23 mouse cellular contexts compared by ENCODE assay signal in the genomic region with DNA sequence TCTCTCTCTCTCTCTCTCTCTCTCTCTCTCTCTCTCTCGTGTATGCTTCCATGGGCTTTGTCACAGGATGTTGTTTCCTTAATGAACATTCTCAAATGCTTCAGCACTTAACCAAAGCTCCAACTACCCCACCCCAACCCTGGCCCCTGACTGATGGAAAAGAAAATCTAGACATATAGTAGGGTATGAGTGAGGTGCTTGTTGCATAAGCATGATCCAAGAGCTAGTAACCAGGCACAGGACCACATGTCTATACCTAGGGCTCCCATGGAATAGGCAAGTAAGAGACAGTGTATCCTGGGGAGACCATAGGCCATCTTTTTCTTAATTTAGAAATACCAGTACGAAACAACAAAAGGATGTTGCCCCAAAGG.
DNase-seq lines count a peak whose midpoint lies in the region; ATAC-seq and TF ChIP-seq lines count a peak whose summit lies in the region.
"Had no signal": no experiment of that assay in that cellular context is flagged by ENCODE, and none has a peak within 500 bp of the region (broad histone marks: within the 10 kb centered on the region; RNA-seq: fewer than 3 reads in every experiment).

No protein-coding gene starts in this region.

- WGBS in forebrain, postnatal 0 days, result 44% methylated on average over 2 of the region's 2 CpGs
- WGBS in forebrain, embryonic 14.5 days, result 48% methylated on average over 2 of the region's 2 CpGs
- 38% methylated on average over 2 of the region's 2 CpGs for WGBS in hindbrain, embryonic 14.5 days
- WGBS in hindbrain, postnatal 0 days, result 53% methylated on average over 2 of the region's 2 CpGs
- WGBS in midbrain, embryonic 16.5 days, result 48% methylated on average over 2 of the region's 2 CpGs
- 65% methylated on average over 2 of the region's 2 CpGs for WGBS in midbrain, embryonic 10.5 days
- WGBS in neural tube, embryonic 14.5 days, result 47% methylated on average over 2 of the region's 2 CpGs

- no peak for DNase-seq in forebrain, postnatal 0 days
- no peak for DNase-seq in forebrain, embryonic 14.5 days (ENCODE audit: low spot score)
- no peak for DNase-seq in hindbrain, embryonic 14.5 days (ENCODE audit: low spot score)
- DNase-seq in hindbrain, postnatal 0 days (ENCODE audit: low spot score), result no peak
- DNase-seq in midbrain, embryonic 10.5 days (ENCODE audit: low spot score), result no peak
- DNase-seq in neural tube, embryonic 10.5 days (ENCODE audit: extremely low spot score, low spot score), result no peak
- DNase-seq: adrenal gland, adult 8-10 months; adrenal gland, postnatal 25 days; cerebellum, adult 11-12 months; cerebellum, adult 8-10 months; cerebellum, postnatal 10 days; cerebellum, postnatal 36 days; gastrocnemius, adult 2 months; gastrocnemius, postnatal 14 days; heart, adult 11 months had no signal

- H3K4me2 ChIP-seq in forebrain, postnatal 0 days (ENCODE audit: low read depth), result no peak overlapping the region
- H3K4me2 ChIP-seq in forebrain, embryonic 14.5 days (ENCODE audit: low read length), result no peak overlapping the region
- H3K4me2 ChIP-seq in hindbrain, embryonic 14.5 days (replicated peaks), result no peak overlapping the region
- H3K4me2 ChIP-seq in hindbrain, postnatal 0 days (ENCODE audit: low read depth, low read length), result no peak overlapping the region
- H3K4me2 ChIP-seq in midbrain, embryonic 16.5 days (ENCODE audit: low read length), result no peak overlapping the region
- no peak overlapping the region for H3K4me2 ChIP-seq in neural tube, embryonic 14.5 days (ENCODE audit: low read depth, low read length)
- H3K4me2 ChIP-seq: embryonic facial prominence, embryonic 13.5 days; forebrain, embryonic 12.5 days; heart, embryonic 11.5 days had no signal

- no peak for TF ChIP-seq CTCF in forebrain, postnatal 0 days (IDR thresholded peaks at IDR 0.05; ENCODE audit: low read depth)
- no peak for TF ChIP-seq CTCF in hindbrain, postnatal 0 days (IDR thresholded peaks at IDR 0.05; ENCODE audit: low read depth)

- H3K9ac ChIP-seq in forebrain, postnatal 0 days, result no peak overlapping the region
- H3K9ac ChIP-seq in forebrain, embryonic 14.5 days (ENCODE audit: low read length), result no peak overlapping the region
- H3K9ac ChIP-seq in hindbrain, embryonic 14.5 days, result no peak overlapping the region
- no peak overlapping the region for H3K9ac ChIP-seq in hindbrain, postnatal 0 days (replicated peaks; ENCODE audit: low read length)
- H3K9ac ChIP-seq in midbrain, embryonic 16.5 days (ENCODE audit: low read depth, low read length), result no peak overlapping the region
- H3K9ac ChIP-seq in neural tube, embryonic 14.5 days (replicated peaks; ENCODE audit: low read depth, low read length), result no peak overlapping the region
- H3K9ac ChIP-seq: embryonic facial prominence, embryonic 13.5 days; forebrain, embryonic 12.5 days had no signal

- no peak overlapping the region for H3K4me3 ChIP-seq in forebrain, postnatal 0 days (ENCODE audit: low read depth, low read length)
- H3K4me3 ChIP-seq in forebrain, embryonic 14.5 days (ENCODE audit: low read depth, low read length), result no peak overlapping the region
- H3K4me3 ChIP-seq in hindbrain, embryonic 14.5 days (replicated peaks; ENCODE audit: low read length), result no peak overlapping the region
- no peak overlapping the region for H3K4me3 ChIP-seq in hindbrain, postnatal 0 days (ENCODE audit: low read length)
- H3K4me3 ChIP-seq in midbrain, embryonic 16.5 days (ENCODE audit: low read depth, low read length), result no peak overlapping the region
- no peak overlapping the region for H3K4me3 ChIP-seq in midbrain, embryonic 10.5 days
- no peak overlapping the region for H3K4me3 ChIP-seq in neural tube, embryonic 14.5 days (ENCODE audit: low read depth, low read length)
- H3K4me3 ChIP-seq: embryonic facial prominence, embryonic 10.5 days; embryonic facial prominence, embryonic 13.5 days; erythroblast, embryonic 14.5 days; forebrain, embryonic 12.5 days; gastrocnemius, adult 2 months had no signal

- H3K36me3 ChIP-seq in forebrain, postnatal 0 days (ENCODE audit: insufficient read depth), result no peaks in the 10 kb centered on the region
- H3K36me3 ChIP-seq in forebrain, embryonic 14.5 days (ENCODE audit: control insufficient read depth, insufficient read depth, low read length), result no peaks in the 10 kb centered on the region
- H3K36me3 ChIP-seq in hindbrain, embryonic 14.5 days (replicated peaks; ENCODE audit: control insufficient read depth, insufficient read depth), result no peaks in the 10 kb centered on the region
- H3K36me3 ChIP-seq in hindbrain, postnatal 0 days (ENCODE audit: insufficient read depth, low read length), result no peaks in the 10 kb centered on the region
- H3K36me3 ChIP-seq in midbrain, embryonic 16.5 days (ENCODE audit: control insufficient read depth, insufficient read depth, low read length), result no peaks in the 10 kb centered on the region
- H3K36me3 ChIP-seq in midbrain, embryonic 10.5 days, result no peaks in the 10 kb centered on the region
- no peaks in the 10 kb centered on the region for H3K36me3 ChIP-seq in neural tube, embryonic 14.5 days (ENCODE audit: control insufficient read depth, insufficient read depth, low read length)
- H3K36me3 ChIP-seq: embryonic facial prominence, embryonic 10.5 days; embryonic facial prominence, embryonic 13.5 days; forebrain, embryonic 12.5 days had no signal

- H3K4me1 ChIP-seq in forebrain, postnatal 0 days (ENCODE audit: insufficient read depth), result no peaks in the 10 kb centered on the region
- H3K4me1 ChIP-seq in forebrain, embryonic 14.5 days (ENCODE audit: control insufficient read depth, insufficient read depth, low read length), result no peaks in the 10 kb centered on the region
- no peaks in the 10 kb centered on the region; the same call in 1 of the 2 replicates for H3K4me1 ChIP-seq in hindbrain, embryonic 14.5 days (replicated peaks; ENCODE audit: control insufficient read depth, insufficient read depth, low read length)
- no peaks in the 10 kb centered on the region for H3K4me1 ChIP-seq in hindbrain, postnatal 0 days (ENCODE audit: insufficient read depth, low read length)
- H3K4me1 ChIP-seq in midbrain, embryonic 16.5 days (ENCODE audit: control insufficient read depth, insufficient read depth, low read length), result peaks cover 3% of the 10 kb centered on the region
- no peaks in the 10 kb centered on the region for H3K4me1 ChIP-seq in midbrain, embryonic 10.5 days
- H3K4me1 ChIP-seq in neural tube, embryonic 14.5 days (ENCODE audit: control insufficient read depth, insufficient read depth, low read length), result 0 out of 2 replicates have a peak, but pooled peaks cover 3% of the 10 kb centered on the region
- H3K4me1 ChIP-seq: embryonic facial prominence, embryonic 10.5 days; embryonic facial prominence, embryonic 13.5 days; forebrain, embryonic 12.5 days had no signal

- no peaks in the 10 kb centered on the region for H3K27me3 ChIP-seq in forebrain, postnatal 0 days (ENCODE audit: insufficient read depth, low read length)
- no peaks in the 10 kb centered on the region for H3K27me3 ChIP-seq in forebrain, embryonic 14.5 days (replicated peaks; ENCODE audit: control insufficient read depth, insufficient read depth, low read length)
- H3K27me3 ChIP-seq in hindbrain, embryonic 14.5 days (ENCODE audit: control insufficient read depth, insufficient read depth, low read length), result no peaks in the 10 kb centered on the region
- H3K27me3 ChIP-seq in hindbrain, postnatal 0 days (ENCODE audit: insufficient read depth, low read length), result no peaks in the 10 kb centered on the region
- H3K27me3 ChIP-seq in midbrain, embryonic 16.5 days (ENCODE audit: control insufficient read depth, insufficient read depth, low read depth, low read length), result no peaks in the 10 kb centered on the region
- no peaks in the 10 kb centered on the region for H3K27me3 ChIP-seq in midbrain, embryonic 10.5 days (ENCODE audit: low read depth, poor library complexity, severe bottlenecking)
- no peaks in the 10 kb centered on the region for H3K27me3 ChIP-seq in neural tube, embryonic 14.5 days (ENCODE audit: control insufficient read depth, insufficient read depth, low read length)
- H3K27me3 ChIP-seq: embryonic facial prominence, embryonic 13.5 days; forebrain, embryonic 12.5 days had no signal

- H3K27ac ChIP-seq in forebrain, postnatal 0 days (ENCODE audit: low read depth, low read length), result peak overlapping the region; percentile 9; the same call in 1 of the 2 replicates
- H3K27ac ChIP-seq in forebrain, embryonic 14.5 days (ENCODE audit: low read depth, low read length), result no peak overlapping the region
- no peak overlapping the region; the same call in 1 of the 2 replicates for H3K27ac ChIP-seq in hindbrain, embryonic 14.5 days
- no peak overlapping the region for H3K27ac ChIP-seq in hindbrain, postnatal 0 days
- H3K27ac ChIP-seq in midbrain, embryonic 16.5 days (ENCODE audit: low read length), result peak overlapping the region; percentile 38; the same call in 1 of the 2 replicates
- H3K27ac ChIP-seq in midbrain, embryonic 10.5 days (replicated peaks), result no peak overlapping the region
- no peak overlapping the region for H3K27ac ChIP-seq in neural tube, embryonic 14.5 days (ENCODE audit: low read depth, low read length)
- H3K27ac ChIP-seq: embryonic facial prominence, embryonic 10.5 days; embryonic facial prominence, embryonic 13.5 days; forebrain, embryonic 12.5 days; gastrocnemius, adult 2 months had no signal

- ATAC-seq in forebrain, postnatal 0 days, result peak; percentile 29; the same call in 1 of the 2 replicates
- ATAC-seq in forebrain, embryonic 14.5 days, result no peak
- ATAC-seq in hindbrain, embryonic 14.5 days (ENCODE audit: low FRiP score), result peak; percentile 27; the same call in 1 of the 2 replicates
- no peak for ATAC-seq in hindbrain, postnatal 0 days
- ATAC-seq in midbrain, embryonic 16.5 days, result peak; percentile 59
- peak; percentile 49; the same call in 1 of the 2 replicates for ATAC-seq in neural tube, embryonic 14.5 days (ENCODE audit: low read depth)
- ATAC-seq: activated CD4-positive, CD25-positive, alpha-beta regulatory T cell, adult 4 months had no signal

- H3K9me3 ChIP-seq in forebrain, postnatal 0 days (ENCODE audit: low read length), result no peaks in the 10 kb centered on the region
- H3K9me3 ChIP-seq in forebrain, embryonic 14.5 days (replicated peaks; ENCODE audit: control insufficient read depth, low read length), result no peaks in the 10 kb centered on the region
- no peaks in the 10 kb centered on the region for H3K9me3 ChIP-seq in hindbrain, embryonic 14.5 days (ENCODE audit: control insufficient read depth, low read length)
- no peaks in the 10 kb centered on the region for H3K9me3 ChIP-seq in hindbrain, postnatal 0 days (ENCODE audit: low read length)
- H3K9me3 ChIP-seq in midbrain, embryonic 16.5 days (replicated peaks; ENCODE audit: control insufficient read depth, low read length, poor library complexity, severe bottlenecking), result no peaks in the 10 kb centered on the region
- H3K9me3 ChIP-seq in midbrain, embryonic 10.5 days (replicated peaks), result no peaks in the 10 kb centered on the region
- H3K9me3 ChIP-seq in neural tube, embryonic 14.5 days (ENCODE audit: control insufficient read depth, low read length), result no peaks in the 10 kb centered on the region
- H3K9me3 ChIP-seq: embryonic facial prominence, embryonic 10.5 days; embryonic facial prominence, embryonic 13.5 days; forebrain, embryonic 12.5 days had no signal

Comparison
In these comparisons a context has a peak if more than half of its experiments do, and no peak if none do; other contexts are left out.
1. ATAC-seq: peak in forebrain, postnatal 0 days (single experiment), hindbrain, embryonic 14.5 days (single experiment), midbrain, embryonic 16.5 days (single experiment) and neural tube, embryonic 14.5 days (single experiment); none in forebrain, embryonic 14.5 days (single experiment) and hindbrain, postnatal 0 days (single experiment).
2. H3K27ac ChIP-seq: peak in forebrain, postnatal 0 days (single experiment) and midbrain, embryonic 16.5 days (single experiment); none in forebrain, embryonic 14.5 days (single experiment), hindbrain, embryonic 14.5 days (single experiment), hindbrain, postnatal 0 days (single experiment), midbrain, embryonic 10.5 days (single experiment) and neural tube, embryonic 14.5 days (single experiment).